Mouse (Mus musculus) testis, adult 2 months (tissue): ENCODE data around the gene Abat.

Experiments
- CTCF ChIP-seq: fragments of 200-500 bp; IDR thresholded peaks from 2 replicates; pipeline ENCODE4 v1.5.1; 2012; ENCODE audit warnings: low read depth, mild to moderate bottlenecking, inconsistent platforms, low read length, moderate library complexity; ENCODE audit not compliant: control insufficient read depth, insufficient read depth, insufficient replicate concordance
- POLR2A ChIP-seq: fragments of 200-500 bp; IDR thresholded peaks from 2 replicates; pipeline ENCODE4 v1.6.1; 2012; ENCODE audit warnings: low read depth, mild to moderate bottlenecking, inconsistent platforms, low read length, moderate library complexity; ENCODE audit not compliant: control insufficient read depth

- TF ChIP-seq CTCF (no peak), POLR2A (no peak)
Observed at GRCm38 (mm10) chr16:8491743-8492490, 21.3 kb upstream of the Abat start.
